Mouse (Mus musculus): ENCODE measurements around the gene Atad3a. TPM values are rescaled to one million over a fixed set of nuclear protein-coding genes. Genes with fewer than 3 reads are reported as not detected.
A peak's percentile ranks its signal among the peaks of the same experiment; 100 is the strongest.
"Not testable (repeated sequence)": the region's sequence is repeated elsewhere in the genome, so short reads cannot be mapped to it uniquely, and the experiment has no call there.

The Atad3a gene
- polyA plus RNA-seq, 1 experiment from 2014 or later = 70.9 TPM

GRCm38 (mm10) chr4:155790021-155790489 is 29.2 kb upstream of the Atad3a start, which contains the start of gene Ankrd65:
Gene Ankrd65 (plus strand): TSS chr4:155790439.
- Histone ChIP-seq H3K9me3 (ENCODE audit: control insufficient read depth, low read length) (no peaks in the 10 kb centered on the region), H3K4me3 (ENCODE audit: low read depth, low read length) (no peak within 1 kb of the TSS), H3K36me3 (ENCODE audit: control insufficient read depth, insufficient read depth, low read length) (no peaks in the 10 kb centered on the region), H3K4me2 (replicated peaks; ENCODE audit: low read depth, low read length) (no peak within 1 kb of the TSS), H3K27me3 (ENCODE audit: control insufficient read depth, insufficient read depth, low read length) (no peaks in the 10 kb centered on the region), H3K9ac (ENCODE audit: low read depth, low read length) (no peak within 1 kb of the TSS), H3K27ac (ENCODE audit: low read depth, low read length) (no peak within 1 kb of the TSS), H3K4me1 (replicated peaks; ENCODE audit: control insufficient read depth, insufficient read depth, low read length) (no peaks in the 10 kb centered on the region)
- WGBS = 75% methylated on average over 3 of the region's 3 CpGs
- DNase-seq (ENCODE audit: low spot score) (no peak), ATAC-seq (ENCODE audit: low FRiP score) (no peak)

- H3K36me3 ChIP-seq (ENCODE audit: control insufficient read depth, insufficient read depth, low read length); H3K9ac ChIP-seq (ENCODE audit: low read depth, low read length); ATAC-seq (ENCODE audit: low FRiP score); DNase-seq (ENCODE audit: low spot score); H3K9me3 ChIP-seq (ENCODE audit: control insufficient read depth, low read length); H3K4me3 ChIP-seq (ENCODE audit: low read depth, low read length); H3K27ac ChIP-seq (ENCODE audit: low read depth, low read length); H3K4me1 ChIP-seq (replicated peaks; ENCODE audit: control insufficient read depth, insufficient read depth, low read length); H3K27me3 ChIP-seq (ENCODE audit: control insufficient read depth, insufficient read depth, low read length); H3K4me2 ChIP-seq (replicated peaks; ENCODE audit: low read depth, low read length): not testable (repeated sequence)
- 81% methylated on average over 4 of the region's 4 CpGs for WGBS
Observed at GRCm38 (mm10) chr4:155788833-155789232, 27.9 kb upstream of the Atad3a start.

- H3K9me3 ChIP-seq (ENCODE audit: control insufficient read depth, low read length) = no peaks in the 10 kb centered on the region
- DNase-seq (ENCODE audit: low spot score) = no peak
- H3K36me3 ChIP-seq (ENCODE audit: control insufficient read depth, insufficient read depth, low read length) = no peaks in the 10 kb centered on the region
- no peaks in the 10 kb centered on the region for H3K4me1 ChIP-seq (replicated peaks; ENCODE audit: control insufficient read depth, insufficient read depth, low read length)
- no peak overlapping the region for H3K27ac ChIP-seq (ENCODE audit: low read depth, low read length)
- H3K4me3 ChIP-seq (ENCODE audit: low read depth, low read length) = no peak overlapping the region
- ATAC-seq (ENCODE audit: low FRiP score) = no peak
- H3K4me2 ChIP-seq (replicated peaks; ENCODE audit: low read depth, low read length) = no peak overlapping the region
- 79% methylated on average over 3 of the region's 3 CpGs for WGBS
- H3K9ac ChIP-seq (ENCODE audit: low read depth, low read length) = no peak overlapping the region
- no peaks in the 10 kb centered on the region for H3K27me3 ChIP-seq (ENCODE audit: control insufficient read depth, insufficient read depth, low read length)
Observed at GRCm38 (mm10) chr4:155788300-155788699, 27.4 kb upstream of the Atad3a start.

- 69% methylated on average over 5 of the region's 5 CpGs for WGBS
- DNase-seq (ENCODE audit: low spot score) = peak; percentile 12
- H3K9ac ChIP-seq (ENCODE audit: low read depth, low read length) = peak within 1 kb of the TSS; percentile 11; the same call in 1 of the 2 replicates
- no peak within 1 kb of the TSS for H3K27ac ChIP-seq (ENCODE audit: low read depth, low read length)
- H3K4me2 ChIP-seq (replicated peaks; ENCODE audit: low read depth, low read length) = peak within 1 kb of the TSS; percentile 73
- H3K27me3 ChIP-seq (ENCODE audit: control insufficient read depth, insufficient read depth, low read length) = no peaks in the 10 kb centered on the region
- no peaks in the 10 kb centered on the region for H3K4me1 ChIP-seq (replicated peaks; ENCODE audit: control insufficient read depth, insufficient read depth, low read length)
- no peak within 1 kb of the TSS for H3K4me3 ChIP-seq (ENCODE audit: low read depth, low read length)
- no peaks in the 10 kb centered on the region for H3K9me3 ChIP-seq (ENCODE audit: control insufficient read depth, low read length)
- no peak for ATAC-seq (ENCODE audit: low FRiP score)
- H3K36me3 ChIP-seq (ENCODE audit: control insufficient read depth, insufficient read depth, low read length) = no peaks in the 10 kb centered on the region
Observed at GRCm38 (mm10) chr4:155785819-155786218, 24.9 kb upstream of the Atad3a start, which contains the start of gene Tmem88b. Gene Tmem88b (minus strand): TSS chr4:155785874.

- Histone ChIP-seq H3K4me1 (replicated peaks; ENCODE audit: control insufficient read depth, insufficient read depth, low read length) (no peaks in the 10 kb centered on the region), H3K36me3 (ENCODE audit: control insufficient read depth, insufficient read depth, low read length) (no peaks in the 10 kb centered on the region), H3K27me3 (ENCODE audit: control insufficient read depth, insufficient read depth, low read length) (no peaks in the 10 kb centered on the region), H3K4me2 (replicated peaks; ENCODE audit: low read depth, low read length) (no peak overlapping the region), H3K4me3 (ENCODE audit: low read depth, low read length) (no peak overlapping the region), H3K9ac (ENCODE audit: low read depth, low read length) (peak overlapping the region; percentile 11; the same call in 1 of the 2 replicates), H3K9me3 (ENCODE audit: control insufficient read depth, low read length) (no peaks in the 10 kb centered on the region), H3K27ac (ENCODE audit: low read depth, low read length) (no peak overlapping the region)
- DNase-seq (ENCODE audit: low spot score) (no peak), ATAC-seq (ENCODE audit: low FRiP score) (no peak)
- WGBS = 86% methylated on average over 10 of the region's 10 CpGs
Observed at GRCm38 (mm10) chr4:155785246-155785645, 24.4 kb upstream of the Atad3a start.

GRCm38 (mm10) chr4:155784081-155784701 is 23.3 kb upstream of the Atad3a start:
- WGBS = under 1% methylated on average over 52 of the region's 52 CpGs
- H3K9ac ChIP-seq (ENCODE audit: low read depth, low read length) = peak overlapping the region; percentile 83
- no peaks in the 10 kb centered on the region for H3K9me3 ChIP-seq (ENCODE audit: control insufficient read depth, low read length)
- DNase-seq (ENCODE audit: low spot score) = peak; percentile 84
- H3K4me2 ChIP-seq (replicated peaks; ENCODE audit: low read depth, low read length) = peak overlapping the region; percentile 73
- no peaks in the 10 kb centered on the region for H3K27me3 ChIP-seq (ENCODE audit: control insufficient read depth, insufficient read depth, low read length)
- H3K36me3 ChIP-seq (ENCODE audit: control insufficient read depth, insufficient read depth, low read length) = no peaks in the 10 kb centered on the region
- H3K4me3 ChIP-seq (ENCODE audit: low read depth, low read length) = peak overlapping the region; percentile 56
- ATAC-seq (ENCODE audit: low FRiP score) = peak; percentile 83
- H3K4me1 ChIP-seq (replicated peaks; ENCODE audit: control insufficient read depth, insufficient read depth, low read length) = no peaks in the 10 kb centered on the region
- peak overlapping the region; percentile 76 for H3K27ac ChIP-seq (ENCODE audit: low read depth, low read length)

- peak overlapping the region; percentile 56 for H3K4me3 ChIP-seq (ENCODE audit: low read depth, low read length)
- H3K4me2 ChIP-seq (replicated peaks; ENCODE audit: low read depth, low read length) = peak overlapping the region; percentile 73
- DNase-seq (ENCODE audit: low spot score) = peak; percentile 15
- H3K9ac ChIP-seq (ENCODE audit: low read depth, low read length) = peak overlapping the region; percentile 83
- ATAC-seq (ENCODE audit: low FRiP score) = peak; percentile 58
- no peaks in the 10 kb centered on the region for H3K4me1 ChIP-seq (replicated peaks; ENCODE audit: control insufficient read depth, insufficient read depth, low read length)
- no peaks in the 10 kb centered on the region for H3K9me3 ChIP-seq (ENCODE audit: control insufficient read depth, low read length)
- H3K36me3 ChIP-seq (ENCODE audit: control insufficient read depth, insufficient read depth, low read length) = no peaks in the 10 kb centered on the region
- H3K27me3 ChIP-seq (ENCODE audit: control insufficient read depth, insufficient read depth, low read length) = no peaks in the 10 kb centered on the region
- H3K27ac ChIP-seq (ENCODE audit: low read depth, low read length) = peak overlapping the region; percentile 76
- WGBS = 45% methylated on average over 16 of the region's 16 CpGs
Observed at GRCm38 (mm10) chr4:155783486-155784080, 22.7 kb upstream of the Atad3a start.

GRCm38 (mm10) chr4:155780895-155781294 is 20.0 kb upstream of the Atad3a start:
- no peak for ATAC-seq (ENCODE audit: low FRiP score)
- H3K27me3 ChIP-seq (ENCODE audit: control insufficient read depth, insufficient read depth, low read length) = no peaks in the 10 kb centered on the region
- no peak overlapping the region for H3K27ac ChIP-seq (ENCODE audit: low read depth, low read length)
- H3K9me3 ChIP-seq (ENCODE audit: control insufficient read depth, low read length) = no peaks in the 10 kb centered on the region
- H3K4me2 ChIP-seq (replicated peaks; ENCODE audit: low read depth, low read length) = no peak overlapping the region
- H3K36me3 ChIP-seq (ENCODE audit: control insufficient read depth, insufficient read depth, low read length) = no peaks in the 10 kb centered on the region
- no peaks in the 10 kb centered on the region for H3K4me1 ChIP-seq (replicated peaks; ENCODE audit: control insufficient read depth, insufficient read depth, low read length)
- H3K9ac ChIP-seq (ENCODE audit: low read depth, low read length) = no peak overlapping the region
- no peak overlapping the region for H3K4me3 ChIP-seq (ENCODE audit: low read depth, low read length)
- WGBS = 37% methylated on average over 6 of the region's 6 CpGs
- DNase-seq (ENCODE audit: low spot score) = peak; percentile 14

- DNase-seq (ENCODE audit: low spot score) (no peak), ATAC-seq (ENCODE audit: low FRiP score) (no peak)
- no peak overlapping the region for H3K4me3 ChIP-seq (ENCODE audit: low read depth, low read length)
- H3K9ac ChIP-seq (ENCODE audit: low read depth, low read length) = no peak overlapping the region
- H3K4me1 ChIP-seq (replicated peaks; ENCODE audit: control insufficient read depth, insufficient read depth, low read length) = no peaks in the 10 kb centered on the region
- peaks cover 10% of the 10 kb centered on the region for H3K27me3 ChIP-seq (ENCODE audit: control insufficient read depth, insufficient read depth, low read length)
- H3K4me2 ChIP-seq (replicated peaks; ENCODE audit: low read depth, low read length) = no peak overlapping the region
- H3K9me3 ChIP-seq (ENCODE audit: control insufficient read depth, low read length) = no peaks in the 10 kb centered on the region
- H3K36me3 ChIP-seq (ENCODE audit: control insufficient read depth, insufficient read depth, low read length) = no peaks in the 10 kb centered on the region
- no peak overlapping the region for H3K27ac ChIP-seq (ENCODE audit: low read depth, low read length)
- WGBS = 78% methylated on average over 4 of the region's 4 CpGs
Observed at GRCm38 (mm10) chr4:155779498-155779897, 18.6 kb upstream of the Atad3a start.
